ENCODE assay signal across 8 mouse cellular contexts in genomic region chr1:58652480-58653403, GRCm38 (mm10). TPM values are rescaled to one million over a fixed set of nuclear protein-coding genes. Genes with fewer than 3 reads are reported as not detected.
DNase-seq lines count a peak whose midpoint lies in the region; ATAC-seq and TF ChIP-seq lines count a peak whose summit lies in the region.

No protein-coding gene starts in this region.

- in situ Hi-C loops in ES-E14 (cut with MboI; ENCODE audit: low sequenced_read_pairs in 2 of 2, unreplicated experiment in 2 of 2) = no loop called here

- peaks cover 0 to 2% of the 10 kb centered on the region in 2 experiments; a peak in 1 of 4 replicates for H3K4me1 ChIP-seq in ES-E14 (ENCODE audit: control insufficient read depth in 2 of 2, insufficient read depth in 2 of 2, low read length in 2 of 2, poor library complexity in 1 of 2)
- H3K4me1 ChIP-seq in forebrain, embryonic 16.5 days (replicated peaks; ENCODE audit: control insufficient read depth, insufficient read depth, low read length) = no peaks in the 10 kb centered on the region
- no peaks in the 10 kb centered on the region for H3K4me1 ChIP-seq in lung, postnatal 0 days (ENCODE audit: insufficient read depth, low read depth, low read length)

- DNase-seq in ES-E14 (ENCODE audit: low read depth, low spot score) = no peak
- DNase-seq in cerebellum, adult 18-20 months = peak; percentile 66 to 74
- peak; percentile 68 to 82 for DNase-seq in heart, postnatal 36 days
- DNase-seq in layer of hippocampus, adult 9-11 months = peak; percentile 33
- peak; percentile 69 for DNase-seq in lung, postnatal 0 days (ENCODE audit: low spot score)
- peak; percentile 65 for DNase-seq in ovary, postnatal 10 days (ENCODE audit: low spot score)
- DNase-seq in thymus, postnatal 10 days (ENCODE audit: low spot score in 2 of 2) = peak; percentile 62 to 68

- TF ChIP-seq EP300 in lung, postnatal 0 days (IDR thresholded peaks at IDR 0.05) = no peak

- peak overlapping the region; percentile 59 to 65 for H3K4me3 ChIP-seq in ES-E14 (ENCODE audit: insufficient read depth in 1 of 2, low read depth in 1 of 2, low read length in 2 of 2, poor library complexity in 1 of 2, severe bottlenecking in 1 of 2)
- peak overlapping the region; percentile 60 for H3K4me3 ChIP-seq in forebrain, embryonic 16.5 days (replicated peaks; ENCODE audit: low read length)
- H3K4me3 ChIP-seq in lung, postnatal 0 days (ENCODE audit: low read depth, low read length) = peak overlapping the region; percentile 65

- peak overlapping the region; percentile 67 for H3K9ac ChIP-seq in ES-E14 (ENCODE audit: insufficient read depth, low read depth, low read length, poor library complexity, severe bottlenecking)
- peak overlapping the region; percentile 85 for H3K9ac ChIP-seq in forebrain, embryonic 16.5 days (replicated peaks; ENCODE audit: low read depth, low read length)
- peak overlapping the region; percentile 95 for H3K9ac ChIP-seq in lung, postnatal 0 days (replicated peaks; ENCODE audit: low read depth)

- under 1% methylated on average over 37 of the region's 37 CpGs for WGBS in forebrain, embryonic 16.5 days
- under 1% methylated on average over 37 of the region's 37 CpGs for WGBS in lung, postnatal 0 days

- intact Hi-C loops in heart, postnatal 36 days (cut with DNase I) = loop anchor here (2.0 kb wide), 2 partner anchors 60 to 66 kb away; partner anchors contain the start of genes Fam126b and Ndufb3

- no peaks in the 10 kb centered on the region for H3K27me3 ChIP-seq in forebrain, embryonic 16.5 days (replicated peaks; ENCODE audit: control insufficient read depth, insufficient read depth, low read length)
- H3K27me3 ChIP-seq in lung, postnatal 0 days (replicated peaks; ENCODE audit: insufficient read depth, low read length) = no peaks in the 10 kb centered on the region

- peak overlapping the region; percentile 81 for H3K4me2 ChIP-seq in forebrain, embryonic 16.5 days (ENCODE audit: low read length)
- peak overlapping the region; percentile 62 for H3K4me2 ChIP-seq in lung, postnatal 0 days (replicated peaks; ENCODE audit: low read depth, low read length)

- TF ChIP-seq CTCF in lung, postnatal 0 days (IDR thresholded peaks at IDR 0.05) = no peak

- no peaks in the 10 kb centered on the region for H3K36me3 ChIP-seq in ES-E14 (ENCODE audit: control insufficient read depth, insufficient read depth, low read length, poor library complexity, severe bottlenecking)
- H3K36me3 ChIP-seq in forebrain, embryonic 16.5 days (ENCODE audit: control insufficient read depth, insufficient read depth) = no peaks in the 10 kb centered on the region
- no peaks in the 10 kb centered on the region for H3K36me3 ChIP-seq in lung, postnatal 0 days (ENCODE audit: insufficient read depth, low read length)

- peak; percentile 93 for ATAC-seq in forebrain, embryonic 16.5 days
- ATAC-seq in lung, postnatal 0 days = peak; percentile 90

- H3K9me3 ChIP-seq in ES-E14 (ENCODE audit: control insufficient read depth, insufficient read depth, low read depth, low read length) = no peaks in the 10 kb centered on the region
- no peaks in the 10 kb centered on the region for H3K9me3 ChIP-seq in forebrain, embryonic 16.5 days (ENCODE audit: control insufficient read depth, low read length)
- H3K9me3 ChIP-seq in lung, postnatal 0 days (ENCODE audit: low read length) = no peaks in the 10 kb centered on the region

- no peak overlapping the region for H3K27ac ChIP-seq in ES-E14 (ENCODE audit: insufficient read depth, low read depth, low read length, poor library complexity, severe bottlenecking)
- H3K27ac ChIP-seq in forebrain, embryonic 16.5 days (ENCODE audit: low read length) = no peak overlapping the region
- H3K27ac ChIP-seq in lung, postnatal 0 days (ENCODE audit: low read length) = peak overlapping the region; percentile 69

TF ChIP-seq in ES-E14, 5 proteins besides CTCF, POLR2A, EP300 and RAD21:
- TF ChIP-seq ZC3H11A (IDR thresholded peaks at IDR 0.05; ENCODE audit: borderline replicate concordance, low read depth, low read length) (no peak), HCFC1 (IDR thresholded peaks at IDR 0.05; ENCODE audit: borderline replicate concordance, insufficient read depth, low read length) (no peak), CHD2 (IDR thresholded peaks at IDR 0.05; ENCODE audit: low read depth, low read length) (no peak), ZNF384 (IDR thresholded peaks at IDR 0.05; ENCODE audit: low read depth, low read length) (no peak), MAFK (IDR thresholded peaks at IDR 0.05; ENCODE audit: insufficient read depth, low read depth, low read length) (no peak)

RNA-seq across cellular contexts. Expression of gene Als2cr12, which starts 43.0 kb away (rescaled TPM):
- total RNA-seq in ES-E14 (2012; rRNA removed) = 0.22 TPM in 1 of 2 replicates, not detected in the other
- polyA plus RNA-seq in forebrain, embryonic 16.5 days (2015; fragmentation: Nextera tagmentation; extraction: Ambion mirVana) = not detected in 2 replicates
- total RNA-seq in heart, postnatal 36 days (2021) = not detected
- polyA plus RNA-seq in lung, postnatal 0 days (2015; fragmentation: Nextera tagmentation; extraction: Ambion mirVana) = 0.11 and 0.21 TPM in 2 replicates

RNA-seq across cellular contexts. Expression of gene Cflar, which starts 58.6 kb away (rescaled TPM):
- 12.9 and 16.4 TPM in 2 replicates for total RNA-seq in ES-E14 (2012; rRNA removed)
- polyA plus RNA-seq in forebrain, embryonic 16.5 days (2015; fragmentation: Nextera tagmentation; extraction: Ambion mirVana) = 15.8 and 18.1 TPM in 2 replicates
- total RNA-seq in heart, postnatal 36 days (2021) = 10 to 100 TPM; 56.4 to 61.5 TPM
- polyA plus RNA-seq in lung, postnatal 0 days (2015; fragmentation: Nextera tagmentation; extraction: Ambion mirVana) = 62.1 and 62.2 TPM in 2 replicates
